Mouse (Mus musculus): ENCODE measurements around the gene Josd2.

- TF ChIP-seq POLR2A (IDR thresholded peaks at IDR 0.05; ENCODE audit: borderline replicate concordance, extremely low read depth, low read depth, low read length) (no peak), CTCF (IDR thresholded peaks at IDR 0.05; ENCODE audit: insufficient read depth, low read length) (no peak)
These were observed 7.7 kb upstream of the Josd2 start for GRCm38 (mm10) chr7:44460067-44460466.

Measured in lung, adult 2 months (tissue).